Mouse (Mus musculus) C2C12 (cell line): ENCODE data around the gene Plrg1. TPM values are rescaled to one million over a fixed set of nuclear protein-coding genes. Genes with fewer than 3 reads are reported as not detected.

Experiments used
- H3K27me3 ChIP-seq: one replicate; pipeline ENCODE4 v1.6.1; 2011; ENCODE audit not compliant: control insufficient read depth, insufficient read depth, insufficient read length
- H3K36me3 ChIP-seq: one replicate; pipeline ENCODE4 v1.6.1; 2011; ENCODE audit not compliant: control insufficient read depth, insufficient read depth
- H3K4me3 ChIP-seq: one replicate; pipeline ENCODE4 v1.5.1; 2011; ENCODE audit warnings: mild to moderate bottlenecking, control low read depth; ENCODE audit not compliant: poor library complexity, insufficient read depth, severe bottlenecking
- H3K79me2 ChIP-seq: one replicate; pipeline ENCODE4 v1.6.1; 2011; ENCODE audit not compliant: control insufficient read depth, insufficient read depth
- H3K79me3 ChIP-seq: one replicate; pipeline ENCODE4 v1.6.1; 2011; ENCODE audit warnings: low read depth, control low read depth
- H3ac ChIP-seq: one replicate; pipeline ENCODE3; 2011; ENCODE audit warnings: low read depth; ENCODE audit not compliant: control insufficient read depth, insufficient read length
- CEBPB ChIP-seq: IDR thresholded peaks from one replicate; pipeline ENCODE4 v1.6.1; 2011; ENCODE audit warnings: low read depth, mild to moderate bottlenecking, control low read depth, moderate library complexity
- CTCF ChIP-seq: IDR thresholded peaks from one replicate; pipeline ENCODE4 v1.5.1; 2011; ENCODE audit not compliant: control insufficient read depth, insufficient read depth, insufficient read length
- FOSL1 ChIP-seq: IDR thresholded peaks from one replicate; pipeline ENCODE4 v1.8.0; 2011; ENCODE audit warnings: mild to moderate bottlenecking, low read length; ENCODE audit not compliant: poor library complexity, insufficient read depth, severe bottlenecking
- MAX ChIP-seq: IDR thresholded peaks from one replicate; pipeline ENCODE4 v1.6.1; 2011; ENCODE audit warnings: mild to moderate bottlenecking, control low read depth
- MYOD1 ChIP-seq: IDR thresholded peaks from one replicate; pipeline ENCODE4 v1.6.1; 2011; ENCODE audit warnings: low read depth; ENCODE audit not compliant: control insufficient read depth, insufficient read length
- MYOG ChIP-seq: IDR thresholded peaks from one replicate; pipeline ENCODE4 v1.6.1; 2011; ENCODE audit not compliant: control insufficient read depth, insufficient read length; ENCODE audit errors: extremely low read depth
- USF1 ChIP-seq: IDR thresholded peaks from one replicate; pipeline ENCODE4 v1.6.1; 2011; ENCODE audit warnings: low read depth, mild to moderate bottlenecking, control low read depth, moderate library complexity
- polyA plus RNA-seq: library from polyadenylated mRNA; unstranded; fragments of >200 nt; fragmentation: generic; extraction: Trizol; gene quantifications from one replicate; pipeline ENCODE4 v1.2.1, GENCODE M21; 2012; ENCODE audit warnings: missing spikeins

Gene Plrg1
- polyA plus RNA-seq, 1 experiment: 58.2 TPM

GRCm38 (mm10) chr3:83102286-83102685 lies 47.0 kb downstream of the Plrg1 start:
- H3K79me2 ChIP-seq: no peaks in the 10 kb centered on the region
- no peaks in the 10 kb centered on the region for H3K36me3 ChIP-seq
- no peak overlapping the region for H3K4me3 ChIP-seq
- peaks cover 18% of the 10 kb centered on the region for H3K27me3 ChIP-seq
- H3K79me3 ChIP-seq: no peaks in the 10 kb centered on the region
- TF ChIP-seq CEBPB: no peak
- TF ChIP-seq MAX: no peak
- no peak for TF ChIP-seq USF1
- no peak for TF ChIP-seq FOSL1
- no peak for TF ChIP-seq MYOG
- TF ChIP-seq CTCF: no peak
- no peak for TF ChIP-seq MYOD1
- H3ac ChIP-seq: no peak overlapping the region

- Histone ChIP-seq H3ac (no peak overlapping the region), H3K79me3 (no peaks in the 10 kb centered on the region), H3K36me3 (no peaks in the 10 kb centered on the region), H3K27me3 (peaks cover 9% of the 10 kb centered on the region), H3K4me3 (no peak overlapping the region), H3K79me2 (no peaks in the 10 kb centered on the region)
- TF ChIP-seq CEBPB (no peak), USF1 (no peak), MYOD1 (no peak), MAX (no peak), FOSL1 (no peak), MYOG (no peak), CTCF (no peak)
These were observed 54.8 kb downstream of the Plrg1 start for GRCm38 (mm10) chr3:83110163-83110562.

GRCm38 (mm10) chr3:83111485-83112261 lies 56.4 kb downstream of the Plrg1 start:
- no peaks in the 10 kb centered on the region for H3K79me3 ChIP-seq
- H3K36me3 ChIP-seq: no peaks in the 10 kb centered on the region
- TF ChIP-seq USF1 (no peak), MAX (no peak), FOSL1 (no peak), CEBPB (no peak), MYOD1 (no peak), MYOG (no peak), CTCF (no peak)
- peaks cover 12% of the 10 kb centered on the region for H3K27me3 ChIP-seq
- H3ac ChIP-seq: no peak overlapping the region
- no peak overlapping the region for H3K4me3 ChIP-seq
- no peaks in the 10 kb centered on the region for H3K79me2 ChIP-seq

- TF ChIP-seq CTCF (no peak), MYOD1 (no peak), CEBPB (no peak), MAX (no peak), FOSL1 (no peak), MYOG (no peak), USF1 (no peak)
- H3K4me3 ChIP-seq: no peak overlapping the region
These were observed 57.5 kb downstream of the Plrg1 start for GRCm38 (mm10) chr3:83112869-83113268.

GRCm38 (mm10) chr3:83114946-83115345 lies 59.6 kb downstream of the Plrg1 start:
- Histone ChIP-seq H3K4me3 (no peak overlapping the region), H3K36me3 (no peaks in the 10 kb centered on the region), H3K79me2 (no peaks in the 10 kb centered on the region), H3K27me3 (peaks cover 19% of the 10 kb centered on the region), H3K79me3 (no peaks in the 10 kb centered on the region), H3ac (no peak overlapping the region)
- TF ChIP-seq MYOD1 (no peak), USF1 (no peak), MAX (no peak), CEBPB (no peak), FOSL1 (no peak), MYOG (no peak), CTCF (no peak)

More at GRCm38 (mm10) chr3:83112869-83113268, 57.5 kb downstream of the Plrg1 start:
- no peaks in the 10 kb centered on the region for H3K79me3 ChIP-seq
- H3K27me3 ChIP-seq: peaks cover 19% of the 10 kb centered on the region
- H3K79me2 ChIP-seq: no peaks in the 10 kb centered on the region
- no peaks in the 10 kb centered on the region for H3K36me3 ChIP-seq
- H3ac ChIP-seq: no peak overlapping the region

GRCm38 (mm10) chr3:83117592-83117991 lies 62.3 kb downstream of the Plrg1 start:
- H3K36me3 ChIP-seq: no peaks in the 10 kb centered on the region
- peaks cover 14% of the 10 kb centered on the region for H3K27me3 ChIP-seq
- H3K4me3 ChIP-seq: no peak overlapping the region
- no peak for TF ChIP-seq USF1
- no peak for TF ChIP-seq FOSL1
- no peak for TF ChIP-seq CEBPB
- no peak for TF ChIP-seq MYOG
- TF ChIP-seq CTCF: no peak
- TF ChIP-seq MYOD1: no peak
- no peak for TF ChIP-seq MAX
- no peaks in the 10 kb centered on the region for H3K79me2 ChIP-seq
- H3K79me3 ChIP-seq: no peaks in the 10 kb centered on the region
- no peak overlapping the region for H3ac ChIP-seq

Other genes with a start within 250 kb of the Plrg1 start
- not detected for gene Rbm46, start 179.0 kb upstream of the Plrg1 start, polyA plus RNA-seq
- not detected for gene Lrat, start 151.5 kb upstream of the Plrg1 start, polyA plus RNA-seq
- gene Fgg, start 47.8 kb upstream of the Plrg1 start, polyA plus RNA-seq: not detected
- not detected for gene Fga, start 29.4 kb upstream of the Plrg1 start, polyA plus RNA-seq
- not detected for gene Fgb, start 5.7 kb upstream of the Plrg1 start, polyA plus RNA-seq
- gene Dchs2, start 72.4 kb downstream of the Plrg1 start, polyA plus RNA-seq: 0.02 TPM